Mouse (Mus musculus) kidney, postnatal 0 days (tissue): ENCODE measurements at regions not wholly inside any gene's neighbourhood (a gene's known extent, or its start where the extent isn't known, plus 50 kb on each side); places are given as distances from the start of the nearest gene placed in this dataset.

Experiments
- ATAC-seq: fragments of 200-750 bp; cut with Nextera tagmentation; replicated peaks from 2 replicates; pipeline ENCODE4 v1.8.0; 2017; ENCODE audit warnings: low read depth, moderate number of reproducible peaks, moderate TSS enrichment, moderate library complexity; ENCODE audit not compliant: low FRiP score
- DNase-seq: peaks from one replicate; pipeline ENCODE4 v3.0.0-alpha.2; 2016; ENCODE audit warnings: low spot score
- H3K27ac ChIP-seq: fragments of 300-500 bp; sonication (generic); 2 replicates; pipeline ENCODE4 v1.5.1; 2014; ENCODE audit warnings: mild to moderate bottlenecking
- H3K27me3 ChIP-seq: fragments of 300-500 bp; sonication (generic); 2 replicates; pipeline ENCODE4 v1.6.1; 2014; ENCODE audit warnings: low read length, mixed read lengths; ENCODE audit not compliant: insufficient read depth
- H3K36me3 ChIP-seq: fragments of 300-500 bp; sonication (generic); 2 replicates; pipeline ENCODE4 v1.6.1; 2014; ENCODE audit warnings: low read length, mixed read lengths; ENCODE audit not compliant: insufficient read depth
- H3K4me1 ChIP-seq: fragments of 300-500 bp; sonication (generic); replicated peaks from 2 replicates; pipeline ENCODE4 v1.6.1; 2014; ENCODE audit warnings: antibody characterized with exemption, low read length, mixed read lengths; ENCODE audit not compliant: insufficient read depth
- H3K4me2 ChIP-seq: fragments of 300-500 bp; sonication (generic); 2 replicates; pipeline ENCODE4 v1.6.1; 2014; ENCODE audit warnings: mild to moderate bottlenecking, low read length, moderate library complexity, mixed read lengths
- H3K4me3 ChIP-seq: fragments of 300-500 bp; sonication (generic); replicated peaks from 2 replicates; pipeline ENCODE4 v1.5.1; 2014; ENCODE audit warnings: low read depth, low read length
- H3K9ac ChIP-seq: fragments of 300-500 bp; sonication (generic); 2 replicates; pipeline ENCODE4 v1.6.1; 2014; ENCODE audit warnings: low read depth, low read length
- H3K9me3 ChIP-seq: fragments of 300-500 bp; sonication (generic); replicated peaks from 2 replicates; pipeline ENCODE4 v1.6.1; 2016; ENCODE audit warnings: low read length, inconsistent platforms, mixed read lengths
- CTCF ChIP-seq: IDR thresholded peaks from 2 replicates; pipeline ENCODE4 v1.5.1; 2016; ENCODE audit warnings: antibody characterized with exemption, low read depth, mild to moderate bottlenecking, moderate library complexity
- WGBS: fragments of 180-500 bp; shearing (Covaris S2); extraction: QIAGEN DNeasy Blood & Tissue Kit; methylation state at CpG from one replicate; pipeline ENCODE4 v1.1.7; 2014; 5-methylcytosine and 5-hydroxymethylcytosine counted together

GRCm38 (mm10) chr3:9141836-9142235 lies 468.0 kb downstream of the Zfp704 start:
- no peaks in the 10 kb centered on the region for H3K27me3 ChIP-seq
- H3K36me3 ChIP-seq: no peaks in the 10 kb centered on the region
- H3K27ac ChIP-seq: no peak overlapping the region
- H3K4me1 ChIP-seq: no peaks in the 10 kb centered on the region
- no peak overlapping the region for H3K4me2 ChIP-seq
- DNase-seq (no peak), ATAC-seq (no peak)
- no peak overlapping the region for H3K9ac ChIP-seq
- no peak for TF ChIP-seq CTCF
- WGBS: 79% methylated on average over 5 of the region's 5 CpGs
- no peaks in the 10 kb centered on the region for H3K9me3 ChIP-seq
- no peak overlapping the region for H3K4me3 ChIP-seq

DNA sequence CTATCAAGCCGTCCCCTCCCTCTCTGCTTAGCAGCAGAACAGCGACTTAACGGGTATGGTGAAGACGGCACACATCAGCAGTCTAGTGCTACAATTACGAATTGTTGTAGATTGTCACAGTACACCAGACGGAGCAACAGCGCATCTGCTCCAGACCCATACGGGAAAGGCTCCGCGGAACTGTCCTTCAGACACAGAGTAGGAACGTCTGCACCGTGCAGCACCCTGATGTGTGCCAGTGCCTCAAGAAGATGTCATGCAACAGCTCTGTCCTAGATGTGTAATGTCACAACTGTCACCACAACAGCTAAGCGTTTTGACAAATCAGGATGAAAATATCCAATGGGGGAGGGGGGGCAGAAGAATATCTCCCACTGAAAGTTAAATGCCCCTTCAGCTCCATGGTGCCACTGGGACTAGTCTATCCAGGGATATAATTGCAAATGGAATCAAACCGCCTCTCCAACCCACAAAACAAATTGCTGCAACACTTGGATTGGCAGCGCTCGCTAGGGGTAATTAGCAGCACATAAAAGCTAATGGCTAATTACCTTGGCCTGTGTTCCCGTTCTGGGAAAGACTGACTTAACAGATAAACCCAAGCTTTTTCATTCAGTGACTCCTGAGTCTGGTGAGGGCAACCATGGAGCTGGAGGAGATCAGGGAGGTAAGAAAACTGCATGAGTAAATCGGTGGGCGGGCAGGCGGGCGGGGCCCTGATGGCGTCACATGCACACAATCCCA lies 472.6 kb downstream of the Zfp704 start:
- 70% methylated on average over 22 of the region's 22 CpGs for WGBS
- Histone ChIP-seq H3K9me3 (no peaks in the 10 kb centered on the region), H3K4me3 (no peak overlapping the region), H3K27ac (no peak overlapping the region), H3K4me2 (no peak overlapping the region), H3K4me1 (no peaks in the 10 kb centered on the region), H3K9ac (no peak overlapping the region), H3K36me3 (no peaks in the 10 kb centered on the region), H3K27me3 (no peaks in the 10 kb centered on the region)
- ATAC-seq: no peak
- no peak for DNase-seq
- TF ChIP-seq CTCF: no peak

GRCm38 (mm10) chr3:9133991-9134390 lies 475.9 kb downstream of the Zfp704 start:
- DNase-seq (no peak), ATAC-seq (no peak)
- no peaks in the 10 kb centered on the region for H3K27me3 ChIP-seq
- H3K4me3 ChIP-seq: no peak overlapping the region
- H3K9ac ChIP-seq: no peak overlapping the region
- H3K4me1 ChIP-seq: no peaks in the 10 kb centered on the region
- no peaks in the 10 kb centered on the region for H3K9me3 ChIP-seq
- 65% methylated on average over 12 of the region's 12 CpGs for WGBS
- H3K27ac ChIP-seq: no peak overlapping the region
- no peak for TF ChIP-seq CTCF
- H3K36me3 ChIP-seq: no peaks in the 10 kb centered on the region
- no peak overlapping the region for H3K4me2 ChIP-seq

- ATAC-seq: no peak
- Histone ChIP-seq H3K27me3 (no peaks in the 10 kb centered on the region), H3K9me3 (no peaks in the 10 kb centered on the region), H3K4me3 (no peak overlapping the region), H3K4me1 (no peaks in the 10 kb centered on the region), H3K4me2 (no peak overlapping the region), H3K27ac (no peak overlapping the region), H3K9ac (no peak overlapping the region), H3K36me3 (no peaks in the 10 kb centered on the region)
- TF ChIP-seq CTCF: no peak
- DNase-seq: no peak
- 65% methylated on average over 12 of the region's 12 CpGs for whole genome bisulfite sequencing
These were observed 477.7 kb downstream of the Zfp704 start for GRCm38 (mm10) chr3:9132104-9132751.

DNA sequence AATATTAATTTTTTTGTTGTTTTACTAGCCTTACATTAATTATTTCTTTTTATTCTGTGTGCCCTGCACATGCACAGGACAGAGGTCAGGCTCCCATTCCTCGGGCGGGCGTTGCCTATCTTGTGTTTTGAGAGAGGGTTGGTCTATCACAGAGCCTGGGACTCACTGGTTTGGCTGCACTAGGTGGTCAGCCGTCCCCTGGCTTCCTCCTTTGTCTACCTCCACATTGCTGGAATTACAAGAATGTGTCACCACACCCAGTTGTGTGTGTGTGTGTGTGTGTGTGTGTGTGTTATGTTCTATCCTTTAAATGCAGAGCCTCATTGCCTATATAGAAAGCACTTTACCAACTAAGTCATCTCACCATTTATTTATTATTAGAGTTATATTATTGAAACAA lies 478.5 kb downstream of the Zfp704 start:
- ATAC-seq (no peak), DNase-seq (no peak)
- Histone ChIP-seq H3K9ac (no peak overlapping the region), H3K4me3 (no peak overlapping the region), H3K27ac (no peak overlapping the region), H3K27me3 (no peaks in the 10 kb centered on the region), H3K4me2 (no peak overlapping the region), H3K36me3 (no peaks in the 10 kb centered on the region), H3K9me3 (no peaks in the 10 kb centered on the region), H3K4me1 (no peaks in the 10 kb centered on the region)
- TF ChIP-seq CTCF: no peak
- WGBS: 70% methylated on average over 4 of the region's 4 CpGs

GRCm38 (mm10) chr3:9128407-9128806 lies 481.5 kb downstream of the Zfp704 start:
- no peak overlapping the region for H3K4me3 ChIP-seq
- 54% methylated on average over 4 of the region's 4 CpGs for WGBS
- TF ChIP-seq CTCF: no peak
- H3K9me3 ChIP-seq: no peaks in the 10 kb centered on the region
- no peaks in the 10 kb centered on the region for H3K27me3 ChIP-seq
- no peak overlapping the region for H3K9ac ChIP-seq
- no peak overlapping the region for H3K27ac ChIP-seq
- DNase-seq (peak; percentile 38), ATAC-seq (no peak)
- no peak overlapping the region for H3K4me2 ChIP-seq
- H3K4me1 ChIP-seq: no peaks in the 10 kb centered on the region
- no peaks in the 10 kb centered on the region for H3K36me3 ChIP-seq
